Mouse (Mus musculus): Measurements from ENCODE around the gene Prr13.

DNA sequence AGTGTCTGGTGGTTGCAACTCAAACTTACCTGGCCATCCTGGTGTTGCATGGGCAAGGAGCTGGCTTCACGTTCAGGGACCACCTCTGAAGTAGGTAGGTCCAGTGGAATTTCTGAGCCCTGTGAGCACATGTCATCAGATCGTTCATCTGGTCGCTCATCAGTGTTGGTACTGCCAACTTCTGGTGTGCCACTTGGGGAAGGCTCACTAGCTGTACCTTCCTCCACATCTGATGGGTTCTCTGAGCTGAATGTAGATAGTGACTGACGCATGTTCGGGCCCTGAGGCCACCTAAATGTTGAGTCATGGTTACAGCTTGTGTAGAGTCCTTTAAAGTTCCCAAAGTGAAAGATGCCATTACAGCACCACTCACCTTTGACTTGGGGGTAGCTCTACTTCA is 41.7 kb downstream of the Prr13 start:
- TF ChIP-seq CTCF (IDR thresholded peaks at IDR 0.05; ENCODE audit: low read depth), result no peak
- TF ChIP-seq EP300 (IDR thresholded peaks at IDR 0.05; ENCODE audit: low read depth), result no peak
